Mouse (Mus musculus) gastrocnemius, postnatal 25 days (tissue): ENCODE measurements around the gene Zbed4. TPM values are rescaled to one million over a fixed set of nuclear protein-coding genes. Genes with fewer than 3 reads are reported as not detected.
"Not testable (repeated sequence)": the region's sequence is repeated elsewhere in the genome, so short reads cannot be mapped to it uniquely, and the experiment has no call there.

Source experiments
- DNase-seq: peaks from one replicate; pipeline ENCODE4 v3.0.0; 2022
- total RNA-seq, 2 experiments: library from RNA; stranded (reverse); gene quantifications; 1 replicate in 1 of 2; 2 replicates in 1 of 2; pipeline ENCODE4 v1.2.3; 2021

The Zbed4 gene
- total RNA-seq, 2 experiments from 2014 or later: 9.0 to 11.3 TPM

DNA sequence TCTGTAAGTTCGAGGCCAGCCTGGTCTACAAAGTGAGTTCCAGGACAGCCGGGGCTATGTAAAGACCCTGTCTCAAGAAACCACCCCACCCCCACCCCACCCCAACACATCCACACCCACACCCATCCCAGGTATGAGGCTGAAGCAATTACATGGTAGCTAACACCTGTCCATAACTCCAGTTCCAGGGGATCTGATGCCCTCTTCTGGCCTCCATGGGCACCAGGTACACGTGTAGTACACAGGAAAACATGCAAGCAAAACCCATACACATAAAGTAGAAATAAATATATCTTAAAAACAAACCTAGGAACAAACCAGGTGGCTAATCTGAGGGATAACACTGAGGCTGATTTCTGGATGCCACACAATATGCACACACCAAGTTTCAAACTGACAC lies 61.8 kb downstream of the Zbed4 start:
- DNase-seq: no peak

DNA sequence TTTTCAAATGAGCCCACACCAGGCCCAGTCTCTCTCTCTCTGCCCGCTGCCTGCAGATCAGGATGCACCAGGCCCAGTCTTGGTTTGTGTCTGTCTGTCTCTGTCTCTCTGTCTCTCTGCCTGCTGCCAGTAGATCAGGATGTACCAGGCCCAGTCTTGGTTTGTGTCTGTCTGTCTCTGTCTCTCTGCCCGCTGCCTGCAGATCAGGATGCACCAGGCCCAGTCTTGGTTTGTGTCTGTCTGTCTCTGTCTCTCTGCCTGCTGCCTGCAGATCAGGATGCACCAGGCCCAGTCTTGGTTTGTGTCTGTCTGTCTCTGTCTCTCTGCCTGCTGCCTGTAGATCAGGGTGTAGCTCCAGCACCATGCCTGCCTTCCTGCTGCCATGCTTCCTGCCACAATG lies 62.4 kb downstream of the Zbed4 start:
- DNase-seq: not testable (repeated sequence)

DNA sequence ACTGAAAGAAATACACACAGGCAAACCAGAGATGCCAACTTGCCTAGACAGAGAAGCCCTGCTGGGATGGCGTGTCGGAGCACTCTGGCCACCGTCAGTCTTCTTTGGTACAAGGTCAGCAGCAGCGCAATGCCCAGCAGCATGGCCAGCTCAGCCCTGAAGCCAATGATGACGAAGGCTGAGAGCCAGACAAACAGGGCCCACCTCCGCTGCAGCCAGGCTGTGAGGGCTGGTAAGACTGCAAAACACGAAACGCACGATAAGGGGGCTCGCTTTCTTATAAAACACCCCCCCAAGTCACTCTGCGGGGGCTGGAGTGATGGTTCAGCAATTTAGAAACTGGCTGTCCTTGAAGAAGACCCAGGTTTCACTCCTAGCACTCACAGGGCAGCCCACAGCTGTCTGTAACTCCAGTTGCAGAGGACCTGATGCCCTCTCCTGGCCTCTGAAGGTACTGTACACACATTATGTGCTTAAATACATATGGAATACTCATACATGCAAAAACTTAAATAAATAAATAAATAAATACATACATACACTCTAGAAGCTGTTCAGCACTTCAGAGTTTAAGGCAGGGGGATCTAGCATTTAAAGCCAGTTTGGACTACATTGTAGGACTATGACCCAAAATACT lies 63.1 kb downstream of the Zbed4 start:
- DNase-seq: no peak

DNA sequence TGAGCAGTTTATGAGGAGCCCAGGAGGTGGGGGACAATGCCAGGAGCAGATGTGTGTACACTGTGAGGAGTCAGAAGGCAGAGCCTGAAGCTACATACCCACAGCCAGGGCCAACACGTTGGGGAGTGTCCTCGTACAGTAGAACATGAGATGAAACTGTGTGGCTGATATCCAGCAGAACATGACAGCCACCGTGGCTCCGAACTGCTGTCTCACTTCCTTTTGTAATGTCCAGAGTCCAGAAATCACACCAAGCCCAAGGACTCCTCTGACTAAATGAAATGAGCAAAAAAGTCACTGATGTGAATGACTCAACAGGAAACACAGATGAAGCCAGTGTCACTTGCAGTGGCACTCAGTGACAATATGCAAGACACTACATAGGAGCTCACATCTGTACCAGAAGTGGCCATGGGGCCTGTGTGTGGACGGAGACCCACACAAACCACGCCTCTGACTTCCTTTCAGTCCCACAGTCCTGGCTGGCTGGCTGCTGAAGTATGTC lies 63.8 kb downstream of the Zbed4 start:
- no peak for DNase-seq

DNA sequence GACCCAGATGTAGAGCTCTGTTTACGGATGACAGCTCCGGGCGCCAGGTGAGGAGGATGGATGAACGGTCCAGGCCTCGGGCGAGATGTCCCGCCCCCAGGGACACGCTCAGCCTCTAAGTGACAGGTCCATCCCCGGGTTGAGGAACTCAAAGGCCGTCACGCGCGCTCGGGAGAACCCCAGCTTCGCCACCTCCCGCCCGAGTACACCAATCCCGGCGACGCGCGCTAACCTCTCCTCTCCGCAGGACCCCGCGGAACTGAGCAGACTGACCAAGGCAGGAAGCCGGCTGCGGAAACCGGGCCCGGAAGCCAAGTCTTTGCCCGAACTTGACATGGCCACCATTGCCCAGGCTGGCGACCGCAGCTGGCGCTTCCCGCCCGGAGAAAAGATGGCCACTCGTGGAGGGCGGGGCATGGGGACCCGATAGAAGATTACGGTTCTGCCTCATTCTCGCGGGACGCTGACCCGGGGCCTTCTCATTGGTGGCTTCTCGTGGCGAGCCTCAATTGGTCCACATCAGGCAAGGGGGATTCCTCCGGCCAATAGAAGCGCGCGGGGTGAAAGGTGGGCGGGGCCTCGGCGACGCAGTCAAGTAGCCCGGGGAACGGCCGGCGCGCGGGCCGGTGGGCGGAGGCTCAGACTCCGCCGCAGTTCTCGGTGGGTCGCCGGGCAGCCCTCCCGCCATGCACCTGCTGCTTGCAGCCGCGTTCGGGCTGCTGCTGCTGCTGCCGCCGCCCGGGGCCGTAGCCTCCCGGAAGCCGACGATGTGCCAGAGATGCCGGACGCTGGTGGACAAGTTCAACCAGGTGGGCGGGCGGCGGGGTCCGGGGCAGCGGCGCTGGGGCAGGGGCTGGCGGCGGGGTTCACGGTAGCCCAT lies 67.8 kb downstream of the Zbed4 start, which contains the start of the genes Alg12 and Creld2:
Alg12 (minus strand) TSS at position 293 of the 880 bp plus-strand sequence.
Creld2 (plus strand) TSS at position 621 of the 880 bp plus-strand sequence.
- peak; percentile 100 for DNase-seq

DNA sequence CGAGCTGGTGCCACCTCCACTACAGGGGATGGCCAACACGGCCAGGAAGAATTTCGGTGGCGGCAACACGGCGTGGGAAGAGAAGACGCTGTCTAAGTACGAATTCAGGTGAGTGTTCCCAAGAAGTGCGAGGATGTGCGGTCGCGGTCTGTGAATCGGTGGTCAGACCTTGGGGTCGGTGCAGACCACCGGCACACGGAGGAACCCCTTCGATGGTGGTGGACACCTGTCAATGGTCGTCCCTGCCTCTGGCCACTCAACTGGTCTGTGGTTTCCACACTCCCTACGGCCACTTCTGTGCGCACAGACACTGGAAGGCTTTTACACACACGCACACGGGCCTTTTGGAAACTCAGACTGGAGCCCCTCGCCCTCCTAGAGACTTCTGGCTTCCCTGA lies 68.4 kb downstream of the Zbed4 start:
- no peak for DNase-seq

DNA sequence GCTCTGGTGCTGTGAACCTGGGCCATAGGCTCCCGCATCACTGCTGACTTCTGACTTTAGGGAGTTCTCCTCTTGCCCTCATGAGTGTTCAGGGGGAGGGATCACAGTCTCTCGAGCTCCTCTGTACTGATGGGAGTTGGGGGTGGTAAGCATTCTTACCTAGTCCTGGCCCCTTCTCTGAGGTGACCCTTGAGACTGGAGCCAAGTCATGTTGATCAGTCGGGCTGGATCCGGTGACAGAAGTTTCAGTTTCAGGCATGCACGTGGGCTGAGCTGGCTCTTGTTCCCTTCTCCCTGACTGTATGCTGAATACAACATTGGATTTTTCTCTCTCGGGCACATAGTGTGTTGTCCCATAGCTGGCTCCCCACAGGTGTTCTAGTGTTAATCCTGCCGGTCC lies 69.9 kb downstream of the Zbed4 start:
- no peak for DNase-seq

DNA sequence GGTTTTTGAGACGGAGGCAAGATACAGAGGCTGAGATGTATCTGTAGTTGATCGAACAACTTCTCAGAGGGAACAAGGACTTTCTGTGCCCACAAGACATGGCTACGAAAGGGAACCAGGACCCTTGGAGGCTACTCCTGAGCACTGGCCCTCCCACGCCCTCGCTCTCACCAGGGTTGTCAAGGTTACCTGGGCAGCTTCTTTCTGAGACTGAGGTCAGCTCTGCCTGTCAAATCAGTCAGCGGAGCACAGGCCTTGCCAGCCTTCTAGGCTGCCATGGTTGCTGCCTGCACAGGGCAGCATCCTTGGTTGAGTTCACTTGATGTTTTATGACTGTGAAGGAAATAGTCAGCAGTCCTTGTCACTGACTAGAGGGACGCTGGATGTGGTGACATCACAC lies 71.1 kb downstream of the Zbed4 start:
- DNase-seq: no peak

DNA sequence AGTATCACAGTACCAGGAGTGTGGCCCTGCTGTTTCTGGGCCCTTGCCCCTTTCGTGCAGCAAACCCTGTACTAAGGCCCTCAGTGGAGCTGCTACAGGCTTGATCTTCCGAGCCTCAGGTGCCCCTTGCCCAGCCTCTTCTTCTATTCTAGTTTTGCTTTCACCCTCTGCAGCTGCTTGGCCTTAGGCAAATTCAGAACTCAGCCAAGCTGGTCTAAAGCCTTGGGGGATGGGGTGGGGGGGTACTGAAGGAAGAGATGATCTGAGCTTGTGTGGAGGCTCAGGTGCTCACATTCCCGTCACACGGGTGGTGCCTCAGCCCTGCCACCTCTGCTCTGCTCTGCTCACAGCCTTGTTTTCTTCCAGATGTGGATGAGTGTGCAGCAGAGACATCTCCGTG lies 71.9 kb downstream of the Zbed4 start:
- DNase-seq: no peak

DNA sequence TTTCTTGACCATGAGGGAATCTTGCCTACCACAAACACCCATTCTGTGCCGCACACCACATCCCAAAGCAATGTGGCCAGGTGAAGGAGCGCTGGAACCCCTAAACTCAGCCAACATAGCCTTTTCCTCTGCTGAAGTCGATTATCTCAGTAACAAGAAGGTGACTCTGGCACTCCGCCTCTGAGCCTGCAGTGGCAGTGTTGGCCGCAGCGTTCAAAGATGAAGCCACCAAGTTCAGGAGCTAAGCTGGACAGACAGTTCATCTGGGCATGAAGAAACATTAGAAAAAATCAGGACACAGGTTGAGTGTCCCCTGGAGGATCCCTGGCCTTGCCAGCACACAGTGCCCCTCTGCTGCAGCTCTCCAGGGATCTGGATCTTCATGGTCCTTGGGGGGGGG lies 76.0 kb downstream of the Zbed4 start:
- DNase-seq: no peak

DNA sequence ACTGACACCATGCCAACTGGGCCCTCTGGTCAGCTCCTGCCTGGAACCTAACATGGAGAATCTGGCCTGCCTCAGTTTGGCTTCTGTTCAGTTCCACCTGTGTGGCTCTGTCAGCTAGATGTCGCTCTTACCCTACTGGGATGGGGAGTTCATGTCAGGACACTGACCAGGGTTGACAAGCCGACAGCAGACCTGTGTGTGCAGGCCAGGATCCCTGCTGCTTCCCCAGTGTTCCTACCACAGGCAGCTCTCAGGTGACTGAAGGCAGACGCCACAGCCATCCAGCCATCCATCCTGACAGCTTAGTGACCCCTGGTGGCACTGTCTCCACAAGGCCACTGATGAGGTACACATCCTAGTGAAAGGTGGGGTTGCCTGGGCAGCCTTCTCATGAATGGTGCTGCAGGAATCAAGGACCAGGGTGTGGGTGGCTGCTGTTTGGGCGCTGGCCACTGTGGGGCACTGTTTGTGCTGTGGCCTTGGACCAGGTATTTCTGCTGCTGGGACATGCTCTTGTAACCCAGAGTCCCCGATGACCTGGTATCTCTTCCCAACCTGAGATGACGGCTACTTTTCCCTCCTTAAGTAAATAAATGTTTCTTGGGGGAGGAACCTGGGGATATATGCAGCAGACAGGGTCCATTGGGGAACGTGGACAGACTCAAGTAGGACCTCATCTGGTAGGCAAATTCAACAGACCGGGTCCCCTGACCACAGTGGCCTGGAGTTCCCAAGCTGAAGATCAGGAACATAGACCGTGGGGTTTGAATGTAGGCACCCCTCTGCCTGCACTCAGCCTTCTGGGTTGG lies 76.7 kb downstream of the Zbed4 start:
- peak; percentile 57 for DNase-seq

DNA sequence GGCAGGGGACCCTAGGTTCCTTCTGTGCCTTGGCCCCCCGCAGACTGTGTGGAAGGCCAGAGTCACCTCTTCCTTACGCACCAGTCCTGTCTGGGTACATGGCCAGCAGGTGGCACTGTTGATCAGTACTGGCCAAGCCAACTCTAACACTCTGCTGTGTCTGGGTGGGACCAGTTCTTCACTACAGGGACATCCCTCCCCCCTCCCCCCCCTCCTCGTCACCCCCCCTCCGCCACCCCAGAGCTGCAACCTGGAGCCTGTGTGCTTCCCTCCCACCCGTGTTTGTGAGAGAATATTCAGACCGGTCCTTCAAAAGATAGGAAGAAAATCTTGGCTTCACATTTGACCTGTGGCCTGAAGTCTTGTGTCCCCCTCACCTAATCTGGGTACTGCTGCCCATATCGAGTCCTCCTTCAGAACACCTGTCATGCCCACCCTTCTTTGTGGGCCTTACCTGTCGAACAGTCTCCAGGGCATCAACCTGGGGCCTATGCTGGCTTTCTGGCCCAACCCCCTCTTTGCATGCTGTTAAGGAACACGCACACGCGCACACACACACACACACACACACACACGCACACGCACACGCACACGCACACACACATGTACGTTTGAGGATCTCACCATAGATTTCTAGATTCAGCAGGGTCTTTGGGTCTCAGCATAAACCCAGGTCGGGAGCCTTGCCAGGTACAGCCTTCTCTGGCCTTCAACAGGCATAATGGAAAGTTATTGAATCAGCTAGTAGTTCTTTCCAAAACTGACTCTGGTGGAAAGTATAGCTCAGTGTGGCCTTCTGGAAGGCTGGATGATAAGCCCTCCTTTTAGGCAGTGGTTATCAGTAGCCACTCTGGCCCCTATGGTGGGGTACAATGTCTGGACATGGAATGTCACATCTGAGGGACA lies 77.6 kb downstream of the Zbed4 start:
- peak; percentile 76 for DNase-seq

DNA sequence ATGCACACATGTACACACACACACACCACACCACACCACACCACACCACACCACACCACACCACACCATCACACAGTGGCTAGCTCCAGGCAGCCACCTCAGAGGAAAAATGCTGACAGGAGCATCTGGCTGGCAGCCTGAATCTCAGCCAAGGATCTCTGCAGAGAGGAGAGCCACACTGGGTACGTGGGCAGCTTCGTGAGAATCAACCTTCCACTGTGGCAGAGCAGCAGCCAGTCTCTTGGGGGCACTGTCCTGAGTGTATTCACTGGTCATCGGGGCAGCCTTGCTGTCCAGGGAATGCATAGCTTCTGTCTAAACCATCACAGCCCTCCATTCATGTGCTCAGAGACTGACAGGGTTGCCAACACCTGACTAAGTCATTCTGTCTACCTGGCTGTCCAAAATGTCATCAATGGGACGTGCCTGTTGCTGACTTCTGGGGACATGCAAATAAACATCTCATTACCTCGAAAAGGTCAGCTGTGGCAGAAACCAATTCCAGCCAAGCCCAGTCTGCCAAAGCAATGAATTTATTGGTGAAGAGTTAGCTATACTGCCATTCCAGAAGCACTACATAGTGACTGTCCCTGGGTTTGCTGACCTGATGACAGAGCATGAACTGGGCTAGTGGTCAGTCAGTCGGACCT lies 78.5 kb downstream of the Zbed4 start:
- DNase-seq: peak; percentile 29

DNA sequence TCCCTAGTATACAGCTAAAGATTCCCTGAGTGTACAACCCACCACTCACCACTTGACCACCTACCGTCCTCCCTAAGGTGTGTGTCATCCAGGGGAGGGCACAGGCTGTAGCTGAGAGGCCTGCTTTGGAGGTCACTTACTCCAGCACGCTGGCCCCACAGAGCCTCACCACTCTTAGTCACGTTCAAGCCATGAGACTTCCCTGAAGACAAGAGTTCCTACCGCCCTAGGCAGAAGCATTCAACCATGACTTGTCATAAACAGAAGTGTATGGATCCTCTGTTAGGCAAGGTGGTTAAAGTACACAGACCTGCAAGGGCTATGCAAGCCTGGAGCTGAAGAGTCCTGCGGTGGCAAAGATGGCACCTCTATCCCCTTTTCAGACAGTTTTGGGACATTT lies 79.2 kb downstream of the Zbed4 start:
- no peak for DNase-seq

DNA sequence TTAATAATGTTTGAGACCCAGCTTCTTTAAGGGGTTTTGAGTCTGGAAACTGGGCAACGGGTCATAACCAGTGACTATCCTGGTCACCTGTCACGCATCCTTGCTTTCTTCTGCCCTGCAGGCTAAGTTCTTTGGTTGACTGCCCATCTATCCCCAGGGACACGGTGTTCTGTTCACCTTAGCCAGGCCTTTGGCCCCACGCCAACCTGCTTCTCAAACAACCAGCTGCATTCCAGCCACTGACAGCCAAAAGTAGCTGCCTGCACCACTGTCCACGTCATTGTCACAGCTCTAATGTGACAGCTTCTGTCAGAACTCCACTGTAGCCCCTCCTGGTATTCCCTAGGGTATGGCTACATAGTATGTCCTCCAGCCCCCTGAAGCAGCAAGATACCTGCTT lies 80.0 kb downstream of the Zbed4 start:
- peak; percentile 68 for DNase-seq

DNA sequence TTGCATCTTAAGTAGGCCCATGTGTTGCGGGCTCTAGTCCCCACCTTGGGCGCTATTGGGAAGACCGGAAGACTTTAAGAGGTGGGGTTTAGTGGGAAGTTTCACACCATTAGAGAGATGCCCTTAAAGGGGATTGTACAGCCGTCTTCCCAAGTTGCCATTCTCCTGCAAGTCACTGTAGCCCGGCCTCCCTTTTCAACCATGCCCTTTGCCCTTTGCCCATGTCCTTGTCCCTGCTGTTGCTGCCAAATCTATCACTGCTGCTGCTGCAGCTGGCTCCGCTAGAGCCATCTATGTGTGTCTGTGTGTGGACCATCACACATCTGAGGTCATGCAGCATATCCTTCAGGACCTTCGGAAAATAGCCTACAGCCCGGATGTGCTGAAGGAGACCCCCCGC lies 81.1 kb downstream of the Zbed4 start:
- DNase-seq: no peak
